Mouse (Mus musculus) thymus, adult 2 months (tissue): ENCODE measurements around the gene Lingo1.

ENCODE experiments used
- CTCF ChIP-seq: fragments of 200-500 bp; IDR thresholded peaks from 2 replicates; pipeline ENCODE4 v1.5.1; 2012; ENCODE audit warnings: mild to moderate bottlenecking, control low read depth, low read length, moderate library complexity, borderline replicate concordance; ENCODE audit not compliant: control insufficient read depth, poor library complexity, insufficient read depth; ENCODE audit errors: extremely low read depth
- POLR2A ChIP-seq: fragments of 200-500 bp; IDR thresholded peaks from 2 replicates; pipeline ENCODE4 v1.6.1; 2012; ENCODE audit warnings: mild to moderate bottlenecking, low read length, control low read depth, moderate library complexity; ENCODE audit not compliant: control insufficient read depth, poor library complexity, insufficient read depth; ENCODE audit errors: extremely low read depth

DNA sequence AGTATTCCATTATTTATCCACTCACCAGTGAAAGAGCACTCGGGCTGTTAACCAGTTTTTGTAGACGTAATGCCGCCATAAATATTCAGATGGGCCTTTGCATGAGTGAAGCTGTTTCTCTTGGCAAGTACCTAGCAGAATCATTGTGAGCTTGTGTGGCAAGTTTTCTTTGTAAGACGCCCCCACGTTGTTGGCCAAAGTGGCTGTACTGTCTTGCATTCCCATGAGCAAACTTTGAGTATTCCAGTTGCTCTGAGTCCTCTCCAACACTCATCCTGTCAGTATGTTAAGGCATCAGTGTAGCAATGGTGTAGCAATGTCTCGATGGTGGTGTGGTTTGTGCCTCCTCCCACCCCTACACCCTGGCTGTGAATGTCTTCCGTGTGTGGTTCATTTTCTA is 120.6 kb downstream of the Lingo1 start:
- TF ChIP-seq POLR2A (no peak), CTCF (no peak)
